Mouse (Mus musculus) MEL (cell line): ENCODE data around the gene Fam19a2. TPM values are rescaled to one million over a fixed set of nuclear protein-coding genes. Genes with fewer than 3 reads are reported as not detected.

Experiments
- DNase-seq: peaks from one replicate; pipeline ENCODE4 v3.0.0; 2011; ENCODE audit warnings: low read depth, low spot score
- H3K27ac ChIP-seq: 2 replicates; pipeline ENCODE4 v1.5.1; 2012; ENCODE audit warnings: low read depth, mild to moderate bottlenecking, control low read depth, low read length, moderate library complexity; ENCODE audit not compliant: control insufficient read depth
- H3K27me3 ChIP-seq, 2 experiments: fragments of 150-350 bp in 1 of 2; sonication (generic) in 1 of 2; 2 replicates each; pipeline ENCODE4 v1.6.1; 2012; ENCODE audit warnings: low read length in 2 of 2, mild to moderate bottlenecking in 2 of 2, improper control_type of control experiment in 1 of 2, moderate library complexity in 1 of 2; ENCODE audit not compliant: insufficient read depth in 2 of 2, control insufficient read depth in 1 of 2
- H3K36me3 ChIP-seq, 2 experiments: 2 replicates each; pipeline ENCODE4 v1.6.1; 2012 to 2014; ENCODE audit warnings: low read length in 2 of 2, improper control_type of control experiment in 1 of 2, inconsistent platforms in 1 of 2, mild to moderate bottlenecking in 1 of 2; ENCODE audit not compliant: insufficient read depth in 2 of 2, control insufficient read depth in 1 of 2
- H3K4me1 ChIP-seq, 2 experiments: fragments of 150-350 bp in 1 of 2; sonication (generic) in 1 of 2; 2 replicates each; pipeline ENCODE4 v1.6.1; 2012; ENCODE audit warnings: low read length in 2 of 2, improper control_type of control experiment in 1 of 2, mild to moderate bottlenecking in 1 of 2; ENCODE audit not compliant: insufficient read depth in 2 of 2, control insufficient read depth in 1 of 2
- H3K4me3 ChIP-seq, 2 experiments: fragments of 150-350 bp in 1 of 2; sonication (generic) in 1 of 2; 2 replicates each; pipeline ENCODE4 v1.5.1; 2012; ENCODE audit warnings: low read depth in 2 of 2, low read length in 2 of 2, mild to moderate bottlenecking in 2 of 2, moderate library complexity in 2 of 2, control low read depth in 1 of 2, improper control_type of control experiment in 1 of 2; ENCODE audit not compliant: control insufficient read depth in 1 of 2, insufficient read depth in 1 of 2
- H3K79me2 ChIP-seq: 2 replicates; pipeline ENCODE4 v1.6.1; 2012; ENCODE audit warnings: mild to moderate bottlenecking, low read length, moderate library complexity; ENCODE audit not compliant: control insufficient read depth, poor library complexity, insufficient read depth
- H3K9ac ChIP-seq: 2 replicates; pipeline ENCODE4 v1.6.1; 2012; ENCODE audit warnings: low read depth, mild to moderate bottlenecking, control low read depth, low read length, moderate library complexity; ENCODE audit not compliant: control insufficient read depth, poor library complexity, severe bottlenecking
- H3K9me3 ChIP-seq: fragments of 150-350 bp; sonication (generic); replicated peaks from 2 replicates; pipeline ENCODE4 v1.6.1; 2012; ENCODE audit warnings: mild to moderate bottlenecking, low read length, improper control_type of control experiment, moderate library complexity; ENCODE audit not compliant: insufficient read depth
- ELF1 ChIP-seq: IDR thresholded peaks from 2 replicates; pipeline ENCODE4 v1.6.1; 2014; ENCODE audit warnings: low read depth, mild to moderate bottlenecking, inconsistent platforms, low read length, improper control_type of control experiment, moderate library complexity
- ETS1 ChIP-seq: IDR thresholded peaks from 2 replicates; pipeline ENCODE4 v1.6.1; 2012; ENCODE audit warnings: low read depth, mild to moderate bottlenecking, inconsistent platforms, low read length, improper control_type of control experiment, moderate library complexity
- GABPA ChIP-seq: IDR thresholded peaks from 2 replicates; pipeline ENCODE4 v1.6.1; 2012; ENCODE audit warnings: low read depth, mild to moderate bottlenecking, inconsistent platforms, low read length, improper control_type of control experiment, moderate library complexity
- GATA1 ChIP-seq: IDR thresholded peaks from 2 replicates; pipeline ENCODE4 v1.6.1; 2011; ENCODE audit warnings: low read depth, low read length, improper control_type of control experiment
- JUND ChIP-seq: IDR thresholded peaks from 2 replicates; pipeline ENCODE4 v1.6.1; 2011; ENCODE audit warnings: low read depth, mild to moderate bottlenecking, improper control_type of control experiment, low read length
- KAT2A ChIP-seq: conservative IDR thresholded peaks from 2 replicates; pipeline ENCODE4 v1.6.1; 2012; ENCODE audit warnings: low read depth, low read length, improper control_type of control experiment, inconsistent platforms
- MXI1 ChIP-seq: IDR thresholded peaks from 2 replicates; pipeline ENCODE4 v1.6.1; 2011; ENCODE audit warnings: mild to moderate bottlenecking, low read depth, low read length, improper control_type of control experiment
- NRF1 ChIP-seq: IDR thresholded peaks from 2 replicates; pipeline ENCODE4 v1.6.1; 2014; ENCODE audit warnings: low read depth, mild to moderate bottlenecking, inconsistent platforms, low read length, improper control_type of control experiment, moderate library complexity; ENCODE audit not compliant: poor library complexity, insufficient read depth, severe bottlenecking
- POLR2A ChIP-seq, 2 experiments: IDR thresholded peaks; 2 replicates each; pipeline ENCODE4 v1.6.1; 2011 to 2012; ENCODE audit warnings: low read length in 2 of 2, mild to moderate bottlenecking in 2 of 2, control low read depth in 1 of 2, improper control_type of control experiment in 1 of 2, low read depth in 1 of 2, moderate library complexity in 1 of 2; ENCODE audit not compliant: control insufficient read depth in 1 of 2, insufficient read depth in 1 of 2, poor library complexity in 1 of 2
- POLR2AphosphoS2 ChIP-seq: IDR thresholded peaks from 2 replicates; pipeline ENCODE4 v1.6.1; 2011; ENCODE audit warnings: low read length, improper control_type of control experiment
- RCOR1 ChIP-seq: IDR thresholded peaks from 2 replicates; pipeline ENCODE4 v1.6.1; 2012; ENCODE audit warnings: low read depth, mild to moderate bottlenecking, inconsistent platforms, low read length, improper control_type of control experiment
- SIN3A ChIP-seq: IDR thresholded peaks from 2 replicates; pipeline ENCODE4 v1.6.1; 2012; ENCODE audit warnings: low read length, improper control_type of control experiment, inconsistent platforms
- TAL1 ChIP-seq: IDR thresholded peaks from 2 replicates; pipeline ENCODE4 v1.6.1; 2012; ENCODE audit warnings: mild to moderate bottlenecking, inconsistent platforms, low read length, moderate library complexity, mixed read lengths
- TCF12 ChIP-seq: IDR thresholded peaks from 2 replicates; pipeline ENCODE4 v1.6.1; 2014; ENCODE audit warnings: low read depth, mild to moderate bottlenecking, inconsistent platforms, low read length, improper control_type of control experiment, moderate library complexity
- UBTF ChIP-seq: IDR thresholded peaks from 2 replicates; pipeline ENCODE4 v1.6.1; 2012; ENCODE audit warnings: low read depth, mild to moderate bottlenecking, inconsistent platforms, low read length, improper control_type of control experiment, moderate library complexity, borderline replicate concordance; ENCODE audit not compliant: insufficient read depth
- USF1 ChIP-seq: IDR thresholded peaks from 2 replicates; pipeline ENCODE4 v1.6.1; 2014; ENCODE audit warnings: low read depth, mild to moderate bottlenecking, inconsistent platforms, low read length, improper control_type of control experiment, moderate library complexity
- ZC3H11A ChIP-seq: IDR thresholded peaks from 2 replicates; pipeline ENCODE4 v1.6.1; 2012; ENCODE audit warnings: low read depth, mild to moderate bottlenecking, inconsistent platforms, low read length, improper control_type of control experiment
- ZKSCAN1 ChIP-seq: IDR thresholded peaks from 2 replicates; pipeline ENCODE4 v1.6.1; 2012; ENCODE audit warnings: low read depth, mild to moderate bottlenecking, inconsistent platforms, low read length, improper control_type of control experiment, moderate library complexity
- ZNF384 ChIP-seq: IDR thresholded peaks from 2 replicates; pipeline ENCODE4 v1.6.1; 2012; ENCODE audit warnings: low read depth, mild to moderate bottlenecking, inconsistent platforms, low read length, improper control_type of control experiment
- polyA plus RNA-seq, 2 experiments: library from polyadenylated mRNA; stranded (reverse) in 1 of 2; unstranded in 1 of 2; fragments of >175 nt in 1 of 2; fragments of >200 nt in 1 of 2; gene quantifications; 2 replicates each; pipeline versions ENCODE4 v1.2.1 to v1.2.4; 2012; ENCODE audit warnings: low replicate concordance in 2 of 2, low read depth in 1 of 2; ENCODE audit not compliant: insufficient read length in 2 of 2, insufficient read depth in 1 of 2, missing spikeins in 1 of 2
- total RNA-seq: library from RNA; depleted of rRNA; stranded (reverse); fragments of 300-350 nt; gene quantifications from 2 replicates; pipeline ENCODE4 v1.2.3, GENCODE M21; 2012

The Fam19a2 gene
- total and polyA plus RNA-seq, 3 experiments, result not detected

DNA sequence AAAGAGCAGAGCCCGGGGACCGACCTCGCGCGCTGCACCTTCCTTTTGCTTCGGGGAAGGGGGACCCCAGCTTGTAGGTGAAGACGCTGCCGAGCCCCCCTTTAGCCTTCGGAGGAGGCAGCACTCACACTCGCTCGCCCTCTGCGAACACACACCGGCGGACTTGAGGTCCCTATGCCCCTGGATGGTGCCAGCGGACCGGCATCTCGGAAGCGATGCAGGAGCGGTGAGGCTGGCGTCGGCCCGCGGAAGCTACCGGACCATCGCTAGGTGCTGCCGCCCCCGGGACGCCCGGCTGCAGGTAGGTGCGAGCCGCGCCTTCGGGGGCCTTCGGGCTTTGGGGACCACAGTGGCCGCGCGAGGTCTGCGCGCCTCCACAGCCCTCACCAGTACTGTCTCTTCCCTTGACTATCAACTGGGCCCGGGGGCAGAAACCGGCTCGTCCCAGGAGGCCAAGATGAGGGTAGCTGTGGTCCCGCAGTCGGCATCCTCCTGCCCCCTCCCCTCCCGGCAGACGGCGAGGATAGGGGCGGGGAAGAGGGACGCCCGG lies 1.5 kb downstream of the Fam19a2 start:
- Histone ChIP-seq H3K27me3 (no peaks in the 10 kb centered on the region; a peak in 2 of 4 replicates), H3K4me3 (no peak overlapping the region), H3K27ac (no peak overlapping the region)

DNA sequence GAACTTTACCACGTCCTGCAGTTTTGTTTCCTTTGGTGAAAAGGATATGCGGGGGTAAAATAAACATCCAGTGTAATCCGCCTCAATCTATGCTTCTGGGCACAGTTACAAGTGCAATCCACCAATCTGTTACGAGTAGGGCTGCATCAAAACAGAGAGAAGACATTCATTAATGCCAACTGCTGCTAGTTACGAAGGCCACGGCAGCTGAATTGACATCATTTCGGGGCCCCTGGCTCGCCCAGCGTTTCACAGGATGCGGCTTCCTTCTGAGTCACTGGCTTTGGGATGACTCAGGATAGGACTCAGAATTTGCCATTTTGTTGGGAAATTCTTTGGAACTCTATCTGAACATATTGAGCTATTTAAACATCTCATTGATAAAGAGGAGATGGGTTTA lies 4.8 kb downstream of the Fam19a2 start:
- Histone ChIP-seq H3K9ac (no peak overlapping the region), H3K79me2 (no peaks in the 10 kb centered on the region), H3K4me3 (no peak overlapping the region), H3K27ac (no peak overlapping the region), H3K27me3 (no peaks in the 10 kb centered on the region), H3K36me3 (no peaks in the 10 kb centered on the region), H3K4me1 (no peaks in the 10 kb centered on the region), H3K9me3 (no peaks in the 10 kb centered on the region)
- TF ChIP-seq TCF12 (no peak), SIN3A (no peak), GATA1 (no peak), ZNF384 (no peak)
- no peak for DNase-seq

More for the DNA sequence above, 1.5 kb downstream of the Fam19a2 start:
- no peak for TF ChIP-seq JUND
- no peak for TF ChIP-seq USF1
- no peak for TF ChIP-seq UBTF
- TF ChIP-seq TAL1, result no peak
- no peak for TF ChIP-seq SIN3A
- TF ChIP-seq NRF1, result no peak
- TF ChIP-seq MXI1, result no peak
- TF ChIP-seq ZKSCAN1, result no peak
- no peak for TF ChIP-seq KAT2A
- no peak for TF ChIP-seq ZC3H11A
- TF ChIP-seq ZNF384, result no peak
- no peak for TF ChIP-seq POLR2A (IDR thresholded peaks at IDR 0.05; ENCODE audit: control insufficient read depth in 1 of 2, insufficient read depth in 1 of 2, low read depth in 1 of 2, low read length in 2 of 2, poor library complexity in 1 of 2)
- TF ChIP-seq GABPA, result no peak
- TF ChIP-seq RCOR1, result no peak
- TF ChIP-seq ELF1, result no peak
- no peak for TF ChIP-seq POLR2AphosphoS2
- TF ChIP-seq ETS1, result no peak
- H3K79me2 ChIP-seq, result no peaks in the 10 kb centered on the region
- no peak overlapping the region for H3K9ac ChIP-seq
- no peaks in the 10 kb centered on the region for H3K4me1 ChIP-seq
- H3K36me3 ChIP-seq, result no peaks in the 10 kb centered on the region
- H3K9me3 ChIP-seq, result no peaks in the 10 kb centered on the region
- DNase-seq, result no peak
